Mouse (Mus musculus) brain, embryonic 18.5 days (tissue): Measurements from ENCODE around the gene Kidins220.

ENCODE experiments used
- DNase-seq: peaks from one replicate; pipeline ENCODE4 v3.0.0-alpha.2; 2012; ENCODE audit warnings: low read depth, low spot score

Kidins220 gene

GRCm38 (mm10) chr12:24974446-24975114 is at the start of gene Kidins220:
Gene Kidins220, plus strand, starts transcription at chr12:24974925.
- DNase-seq = peak; percentile 73

GRCm38 (mm10) chr12:24925276-24925675 is 49.4 kb upstream of the Kidins220 start:
- DNase-seq = no peak

- DNase-seq = no peak
Observed at GRCm38 (mm10) chr12:24925684-24926083, 49.0 kb upstream of the Kidins220 start.

GRCm38 (mm10) chr12:24928051-24928748 is 46.5 kb upstream of the Kidins220 start:
- DNase-seq = no peak

- no peak for DNase-seq
Observed at GRCm38 (mm10) chr12:24929043-24929442, 45.7 kb upstream of the Kidins220 start.

- DNase-seq = no peak
Observed at GRCm38 (mm10) chr12:24930760-24931159, 44.0 kb upstream of the Kidins220 start.

GRCm38 (mm10) chr12:24932120-24932519 is 42.6 kb upstream of the Kidins220 start:
- DNase-seq = no peak

- no peak for DNase-seq
Observed at GRCm38 (mm10) chr12:24933206-24933775, 41.4 kb upstream of the Kidins220 start.

GRCm38 (mm10) chr12:24933996-24934395 is 40.7 kb upstream of the Kidins220 start:
- DNase-seq = no peak

GRCm38 (mm10) chr12:24936281-24936680 is 38.4 kb upstream of the Kidins220 start:
- DNase-seq = no peak

- DNase-seq = no peak
Observed at GRCm38 (mm10) chr12:24939372-24939771, 35.4 kb upstream of the Kidins220 start.

GRCm38 (mm10) chr12:24942619-24943287 is 32.0 kb upstream of the Kidins220 start:
- no peak for DNase-seq

- DNase-seq = no peak
Observed at GRCm38 (mm10) chr12:24943427-24943826, 31.3 kb upstream of the Kidins220 start.

GRCm38 (mm10) chr12:24944597-24944996 is 30.1 kb upstream of the Kidins220 start:
- DNase-seq = no peak

GRCm38 (mm10) chr12:24947065-24947464 is 27.7 kb upstream of the Kidins220 start:
- DNase-seq = no peak

- no peak for DNase-seq
Observed at GRCm38 (mm10) chr12:24948344-24948743, 26.4 kb upstream of the Kidins220 start.

- DNase-seq = no peak
Observed at GRCm38 (mm10) chr12:24950376-24951046, 24.2 kb upstream of the Kidins220 start.

GRCm38 (mm10) chr12:24952147-24952546 is 22.6 kb upstream of the Kidins220 start:
- DNase-seq = no peak

- no peak for DNase-seq
Observed at GRCm38 (mm10) chr12:24955137-24955536, 19.6 kb upstream of the Kidins220 start.

- no peak for DNase-seq
Observed at GRCm38 (mm10) chr12:24958526-24958925, 16.2 kb upstream of the Kidins220 start.

- no peak for DNase-seq
Observed at GRCm38 (mm10) chr12:24961821-24962220, 12.9 kb upstream of the Kidins220 start.
